Mouse (Mus musculus) macrophage (primary cell): ENCODE data around the gene Syt1. TPM values are rescaled to one million over a fixed set of nuclear protein-coding genes. Genes with fewer than 3 reads are reported as not detected.

Experiments
- H3K27ac ChIP-seq: fragments of 350-480 bp; formaldehyde crosslinking; 2 replicates; pipeline ENCODE4 v1.9.0; 2021
- H3K36me3 ChIP-seq: fragments of 350-480 bp; formaldehyde crosslinking; 2 replicates; pipeline ENCODE4 v1.9.0; 2021; ENCODE audit errors: inconsistent target
- H3K4me3 ChIP-seq: fragments of 350-480 bp; formaldehyde crosslinking; 2 replicates; pipeline ENCODE4 v1.9.0; 2021; ENCODE audit errors: inconsistent target
- H3K79me2 ChIP-seq: fragments of 350-480 bp; formaldehyde crosslinking; 2 replicates; pipeline ENCODE4 v1.9.0; 2021; ENCODE audit errors: inconsistent target
- WGBS: methylation state at CpG from one replicate; pipeline ENCODE4 v1.1.7; 2026; ENCODE audit warnings: inconsistent platforms; ENCODE audit not compliant: missing documents; 5-methylcytosine and 5-hydroxymethylcytosine counted together
- polyA plus RNA-seq: library from polyadenylated mRNA; stranded (reverse); fragments of 250-400 nt; gene quantifications from 3 replicates; pipeline ENCODE4 v1.2.4, GENCODE M21; 2018; ENCODE audit warnings: inconsistent platforms

The Syt1 gene
- polyA plus RNA-seq, 1 experiment from 2014 or later: not detected

DNA sequence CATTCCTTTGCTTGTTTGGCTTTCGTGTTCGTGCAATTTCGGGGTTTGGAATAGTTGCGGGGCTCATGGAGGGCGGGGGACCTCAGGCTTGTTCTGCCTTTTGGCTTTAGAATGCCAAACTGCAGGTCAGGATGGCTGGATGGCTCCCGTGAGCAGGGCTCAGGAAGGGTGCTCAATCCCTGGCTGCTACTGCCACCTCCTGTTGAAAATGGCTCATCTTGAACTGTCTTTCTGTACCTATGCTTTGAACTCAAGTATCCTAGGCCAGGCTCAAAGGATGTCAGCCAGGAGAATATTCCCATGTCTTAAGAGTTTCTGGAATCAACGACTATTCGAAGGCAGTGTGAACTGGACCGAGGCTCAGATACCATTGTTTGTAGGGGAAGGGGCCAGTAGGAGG lies 473.1 kb downstream of the Syt1 start:
- H3K36me3 ChIP-seq: no peaks in the 10 kb centered on the region
- no peak overlapping the region for H3K4me3 ChIP-seq
- H3K27ac ChIP-seq: no peak overlapping the region
- H3K79me2 ChIP-seq: no peaks in the 10 kb centered on the region
- 74% methylated on average over 9 of the region's 9 CpGs for WGBS

DNA sequence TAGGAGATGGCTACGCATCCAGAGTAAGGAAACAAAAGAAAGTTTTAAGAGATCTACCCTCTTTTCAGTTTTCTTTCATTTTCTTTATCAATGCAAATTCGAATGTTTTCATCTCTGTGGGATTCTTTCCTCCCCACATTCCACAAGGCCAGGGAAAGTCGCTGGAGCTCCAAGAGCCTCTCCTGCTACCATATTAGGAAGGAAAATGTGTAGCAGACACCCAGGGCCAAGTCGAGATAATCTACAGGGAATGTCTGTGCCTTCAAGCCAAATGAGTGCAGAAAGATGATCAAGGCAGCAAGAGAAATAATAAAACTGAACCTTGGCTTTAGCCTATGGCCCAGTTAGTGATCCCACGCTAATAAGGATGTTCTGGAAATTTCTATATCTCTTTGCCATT lies 474.9 kb downstream of the Syt1 start:
- WGBS: 64% methylated on average over 5 of the region's 5 CpGs
- Histone ChIP-seq H3K27ac (no peak overlapping the region), H3K36me3 (no peaks in the 10 kb centered on the region), H3K4me3 (no peak overlapping the region), H3K79me2 (no peaks in the 10 kb centered on the region)

DNA sequence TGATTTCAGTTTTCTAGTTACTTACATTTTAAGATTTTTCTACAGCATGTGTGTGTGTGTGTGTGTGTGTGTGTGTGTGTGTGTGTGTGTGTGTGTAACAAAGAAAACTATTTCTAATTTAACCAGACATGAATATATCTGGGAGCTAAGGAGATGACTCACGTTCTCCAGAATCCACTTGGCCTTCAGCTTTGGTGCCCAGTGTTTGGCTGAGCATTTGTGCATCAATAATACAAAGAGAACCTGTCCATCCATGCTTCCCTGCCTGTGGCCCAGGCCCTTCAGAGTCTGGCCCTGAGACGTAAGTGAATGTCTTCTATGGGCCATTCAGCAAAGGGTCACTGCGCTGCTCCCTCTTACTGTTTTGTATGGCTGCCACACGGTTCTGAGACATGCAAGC lies 476.7 kb downstream of the Syt1 start:
- Histone ChIP-seq H3K79me2 (no peaks in the 10 kb centered on the region), H3K36me3 (no peaks in the 10 kb centered on the region), H3K4me3 (no peak overlapping the region), H3K27ac (no peak overlapping the region)
- 73% methylated on average over 4 of the region's 4 CpGs for WGBS

DNA sequence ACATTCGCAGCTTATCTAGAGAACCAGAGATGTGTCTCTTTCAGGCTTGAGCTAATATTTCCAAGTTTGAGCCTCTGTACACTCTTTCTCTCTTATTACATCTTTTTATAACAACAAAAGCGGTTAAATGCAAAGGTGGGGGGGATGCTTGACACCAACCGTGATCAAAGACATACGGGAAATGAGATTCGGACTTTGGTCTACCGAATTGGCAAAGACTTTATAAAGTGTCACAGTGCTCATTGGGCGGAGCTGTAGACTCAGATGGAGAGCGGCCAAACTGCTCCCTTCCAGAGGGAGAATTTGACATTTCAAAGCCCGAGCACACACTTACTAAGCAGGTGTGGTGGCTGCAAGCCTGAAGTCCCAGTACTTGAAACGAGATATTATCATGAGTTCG lies 477.9 kb downstream of the Syt1 start:
- 91% methylated on average over 11 of the region's 11 CpGs for WGBS
- Histone ChIP-seq H3K4me3 (no peak overlapping the region), H3K79me2 (no peaks in the 10 kb centered on the region), H3K36me3 (no peaks in the 10 kb centered on the region), H3K27ac (no peak overlapping the region)

DNA sequence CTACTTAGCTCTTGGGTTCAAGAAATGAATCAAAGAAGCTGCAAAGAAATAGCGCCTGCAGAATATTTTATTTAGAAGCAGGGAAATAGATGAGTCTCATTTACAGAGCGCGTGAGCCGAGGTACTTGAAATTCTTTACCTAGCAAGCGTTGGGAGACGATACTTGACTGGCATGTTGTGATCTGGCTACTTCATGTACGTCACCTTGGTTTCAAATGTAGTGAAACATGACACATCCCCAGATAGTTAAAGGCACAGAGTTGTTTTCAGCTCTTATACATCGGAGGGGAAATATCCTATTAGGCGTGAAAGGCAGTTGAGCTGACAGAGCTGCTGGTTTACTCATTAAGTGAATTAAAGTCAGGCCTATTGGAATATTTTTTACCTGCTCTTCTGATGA lies 478.5 kb downstream of the Syt1 start:
- no peaks in the 10 kb centered on the region for H3K36me3 ChIP-seq
- no peak overlapping the region for H3K27ac ChIP-seq
- no peaks in the 10 kb centered on the region for H3K79me2 ChIP-seq
- 95% methylated on average over 9 of the region's 9 CpGs for WGBS
- no peak overlapping the region for H3K4me3 ChIP-seq

DNA sequence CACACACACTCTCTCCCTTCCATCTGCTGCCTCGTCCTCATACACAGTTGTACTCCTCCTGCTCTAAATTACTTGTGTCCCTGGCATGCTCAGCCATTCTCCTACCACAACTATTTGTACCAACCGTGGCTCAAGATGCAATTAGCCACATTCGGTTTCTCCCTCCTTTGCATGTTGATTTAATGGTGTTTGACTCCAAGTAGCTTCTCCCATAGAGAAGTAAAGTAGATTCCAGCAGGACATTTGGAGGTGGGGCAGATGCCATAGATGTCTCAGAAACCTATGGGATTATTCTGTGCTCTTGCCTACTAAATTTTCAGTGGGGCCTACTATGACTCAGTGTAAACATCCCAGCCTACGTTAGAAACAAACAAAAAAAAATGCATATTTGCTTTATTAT lies 479.1 kb downstream of the Syt1 start:
- WGBS: 71% methylated on average over 4 of the region's 4 CpGs
- no peaks in the 10 kb centered on the region for H3K36me3 ChIP-seq
- no peaks in the 10 kb centered on the region for H3K79me2 ChIP-seq
- no peak overlapping the region for H3K27ac ChIP-seq
- no peak overlapping the region for H3K4me3 ChIP-seq

DNA sequence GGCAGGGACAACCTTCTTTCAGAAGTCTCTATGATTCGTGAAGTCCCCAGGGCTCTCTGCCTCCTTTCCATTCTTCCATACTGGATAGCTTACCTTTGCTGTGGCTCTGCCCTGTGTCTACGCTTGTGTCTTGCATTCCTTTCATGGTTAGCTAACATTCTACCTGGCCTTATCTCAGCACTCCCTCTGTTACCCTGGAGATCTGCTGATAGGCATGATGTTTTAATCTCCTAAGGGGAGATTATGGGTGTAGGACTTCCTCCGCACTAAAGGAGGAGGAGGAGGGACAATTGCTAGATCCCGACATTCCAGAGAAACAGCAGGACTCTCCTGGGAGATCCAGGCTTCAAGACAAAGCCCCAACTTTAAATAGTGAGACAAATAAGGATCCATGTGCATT lies 479.7 kb downstream of the Syt1 start:
- no peak overlapping the region for H3K27ac ChIP-seq
- H3K36me3 ChIP-seq: no peaks in the 10 kb centered on the region
- H3K79me2 ChIP-seq: no peaks in the 10 kb centered on the region
- H3K4me3 ChIP-seq: no peak overlapping the region
- whole genome bisulfite sequencing: 77% methylated on average over 4 of the region's 4 CpGs

DNA sequence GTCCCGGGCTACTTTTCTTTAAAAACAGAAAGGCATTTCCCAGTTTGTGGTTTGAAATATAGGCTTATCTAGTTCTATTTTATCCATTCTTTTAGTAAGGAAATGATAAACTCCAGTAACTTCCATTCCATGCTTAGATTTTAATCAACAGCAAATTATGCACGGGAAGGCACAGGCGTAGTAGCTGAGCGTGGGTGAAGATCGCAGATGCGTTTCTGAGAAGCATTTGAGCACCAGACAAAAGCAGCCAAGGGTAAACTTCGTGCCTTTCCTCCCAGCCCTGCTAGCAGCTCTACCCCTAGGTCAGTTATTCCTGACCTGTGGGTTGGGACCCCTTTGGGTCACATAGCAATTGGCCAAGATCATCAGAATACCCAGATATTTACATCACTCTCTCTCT lies 482.4 kb downstream of the Syt1 start:
- 81% methylated on average over 7 of the region's 7 CpGs for WGBS
- H3K79me2 ChIP-seq: no peaks in the 10 kb centered on the region
- H3K27ac ChIP-seq: no peak overlapping the region
- H3K4me3 ChIP-seq: no peak overlapping the region
- no peaks in the 10 kb centered on the region for H3K36me3 ChIP-seq

DNA sequence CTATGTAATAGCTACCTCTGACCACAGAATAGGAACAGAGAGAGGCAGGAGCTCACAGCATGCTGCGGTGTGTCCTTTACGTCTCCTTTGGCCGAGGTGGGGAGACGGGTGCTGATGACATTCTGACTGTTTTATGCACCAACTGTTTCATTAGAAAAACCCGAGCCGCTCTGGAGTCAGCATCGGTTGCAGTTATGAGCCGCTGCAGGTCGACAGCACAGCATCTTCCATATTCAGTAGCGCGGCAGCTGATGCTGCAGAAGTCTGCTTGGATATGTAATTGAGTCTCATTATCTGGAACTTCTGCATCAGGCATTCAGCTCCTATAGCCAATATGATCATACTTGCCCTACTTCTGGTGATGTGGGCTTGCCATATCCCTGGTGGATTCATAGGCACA lies 485.3 kb downstream of the Syt1 start:
- Histone ChIP-seq H3K79me2 (no peaks in the 10 kb centered on the region), H3K36me3 (no peaks in the 10 kb centered on the region), H3K27ac (no peak overlapping the region), H3K4me3 (no peak overlapping the region)
- WGBS: 95% methylated on average over 11 of the region's 11 CpGs

DNA sequence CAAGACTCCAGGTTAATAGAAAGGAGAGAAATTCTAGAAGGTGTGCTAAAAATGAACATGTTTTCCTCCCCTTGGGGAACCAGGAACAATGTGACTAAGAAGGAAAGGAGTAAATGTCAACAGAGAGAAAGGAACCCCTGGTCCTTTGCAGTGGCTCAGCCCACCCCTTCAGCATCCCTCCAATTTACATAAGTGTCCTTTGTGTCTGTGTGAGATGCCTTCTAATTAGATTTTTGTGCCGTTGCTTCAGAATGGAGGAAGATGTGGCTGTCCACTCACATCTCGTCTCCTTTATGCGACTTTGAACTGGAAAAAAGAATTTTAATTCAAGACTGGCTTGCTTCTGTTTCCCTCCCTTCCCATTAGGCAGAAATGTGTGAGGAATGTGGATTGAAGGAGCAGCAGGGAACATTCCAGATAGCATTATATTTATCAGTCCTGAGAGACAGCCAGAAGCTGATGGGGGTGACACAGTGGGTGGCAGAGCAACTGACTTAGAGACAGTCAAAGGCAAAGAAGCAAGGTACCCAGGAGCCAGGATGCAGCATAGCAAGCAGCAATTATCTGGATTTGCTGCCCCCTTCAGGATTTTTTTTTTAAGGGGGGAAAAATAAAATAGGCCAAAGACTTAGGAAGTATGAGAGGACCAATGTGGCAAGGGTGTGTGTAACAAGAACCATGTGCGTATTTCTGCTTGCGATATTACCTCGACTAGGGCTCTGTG lies 486.3 kb downstream of the Syt1 start:
- 70% methylated on average over 6 of the region's 6 CpGs for WGBS
- H3K79me2 ChIP-seq: no peaks in the 10 kb centered on the region
- no peak overlapping the region for H3K4me3 ChIP-seq
- no peaks in the 10 kb centered on the region for H3K36me3 ChIP-seq
- no peak overlapping the region for H3K27ac ChIP-seq

DNA sequence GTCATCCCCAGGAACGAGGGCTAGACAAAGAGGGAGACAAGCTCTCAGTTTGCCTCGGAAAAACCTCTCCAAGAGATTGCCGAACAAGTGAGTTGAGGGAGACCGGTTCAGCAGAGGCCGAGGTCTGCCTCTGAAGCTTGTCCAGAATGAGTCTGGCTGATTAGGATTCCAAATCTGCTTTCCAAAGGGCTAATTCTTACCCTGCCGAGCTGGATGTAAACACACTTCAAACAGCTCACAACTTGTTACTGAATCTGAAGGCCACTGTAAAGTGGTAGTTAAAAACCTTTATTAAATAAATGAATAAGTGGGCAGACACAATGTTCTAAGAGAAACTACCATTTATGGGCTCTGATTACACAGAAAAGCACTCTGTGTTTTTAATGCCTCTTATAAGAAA lies 491.6 kb downstream of the Syt1 start:
- H3K4me3 ChIP-seq: no peak overlapping the region
- no peaks in the 10 kb centered on the region for H3K79me2 ChIP-seq
- H3K36me3 ChIP-seq: no peaks in the 10 kb centered on the region
- H3K27ac ChIP-seq: no peak overlapping the region
- 69% methylated on average over 6 of the region's 6 CpGs for WGBS

DNA sequence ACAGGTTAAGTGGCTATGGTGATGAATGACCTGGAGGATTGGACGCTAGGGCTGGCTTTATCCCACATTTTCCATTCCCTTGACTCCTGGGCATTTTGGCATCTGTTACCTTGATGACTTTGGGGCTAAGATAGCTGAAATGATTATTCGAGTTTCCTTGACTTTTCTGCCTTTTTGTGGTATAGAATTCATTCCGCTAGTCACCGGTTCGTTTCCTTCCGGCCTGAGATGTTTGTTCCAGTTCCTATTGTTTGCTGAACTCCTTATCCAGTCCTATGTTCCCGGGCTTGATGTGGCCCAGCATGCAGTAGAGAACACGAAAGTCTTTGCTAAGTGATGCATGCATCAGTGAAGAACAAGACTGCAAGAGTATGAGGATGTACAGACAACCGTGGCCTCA lies 493.7 kb downstream of the Syt1 start:
- no peak overlapping the region for H3K27ac ChIP-seq
- H3K4me3 ChIP-seq: no peak overlapping the region
- H3K36me3 ChIP-seq: no peaks in the 10 kb centered on the region
- WGBS: 63% methylated on average over 9 of the region's 9 CpGs
- H3K79me2 ChIP-seq: no peaks in the 10 kb centered on the region

DNA sequence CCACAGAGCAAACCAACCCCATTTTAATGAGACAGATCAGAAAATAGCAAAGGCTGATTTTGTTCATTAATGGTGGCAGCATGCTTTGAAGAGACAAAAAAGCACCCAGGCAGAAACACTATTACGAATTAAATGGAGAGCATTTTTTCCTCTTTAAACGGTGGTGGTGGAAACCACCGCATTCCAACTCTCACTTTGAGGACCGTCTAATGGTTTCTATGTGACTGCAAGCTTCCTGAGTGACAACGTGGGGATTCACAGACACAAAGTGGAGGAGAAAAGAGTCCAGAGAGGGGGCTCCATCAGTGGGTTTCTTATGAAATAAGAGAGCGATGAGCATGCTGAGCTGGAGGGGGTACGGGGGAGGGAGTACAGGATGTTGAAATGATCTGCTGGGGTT lies 496.1 kb downstream of the Syt1 start:
- Histone ChIP-seq H3K27ac (no peak overlapping the region), H3K4me3 (no peak overlapping the region), H3K79me2 (no peaks in the 10 kb centered on the region), H3K36me3 (no peaks in the 10 kb centered on the region)
- 67% methylated on average over 7 of the region's 7 CpGs for WGBS

DNA sequence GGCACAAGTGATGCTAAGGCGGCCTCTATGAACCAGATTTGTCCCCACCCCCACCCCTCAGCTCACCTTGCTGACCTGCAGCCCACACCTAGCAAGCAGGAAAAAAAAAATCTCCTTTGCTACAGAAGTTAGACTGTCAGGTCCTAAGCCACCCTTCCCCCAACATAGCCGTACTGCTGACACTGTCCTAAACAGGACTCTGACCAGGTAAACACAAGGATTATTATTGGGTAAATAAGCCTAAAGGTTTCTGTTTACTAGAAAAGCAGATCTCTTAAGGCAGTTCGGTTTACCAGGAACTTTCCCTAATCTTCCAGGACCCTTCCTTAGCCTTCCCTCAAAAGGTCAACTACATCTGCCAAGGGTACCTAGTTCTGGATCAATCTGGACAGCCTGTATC lies 501.2 kb downstream of the Syt1 start:
- H3K4me3 ChIP-seq: no peak overlapping the region
- H3K27ac ChIP-seq: no peak overlapping the region
- 87% methylated on average over 3 of the region's 3 CpGs for WGBS
- H3K36me3 ChIP-seq: no peaks in the 10 kb centered on the region
- H3K79me2 ChIP-seq: no peaks in the 10 kb centered on the region

DNA sequence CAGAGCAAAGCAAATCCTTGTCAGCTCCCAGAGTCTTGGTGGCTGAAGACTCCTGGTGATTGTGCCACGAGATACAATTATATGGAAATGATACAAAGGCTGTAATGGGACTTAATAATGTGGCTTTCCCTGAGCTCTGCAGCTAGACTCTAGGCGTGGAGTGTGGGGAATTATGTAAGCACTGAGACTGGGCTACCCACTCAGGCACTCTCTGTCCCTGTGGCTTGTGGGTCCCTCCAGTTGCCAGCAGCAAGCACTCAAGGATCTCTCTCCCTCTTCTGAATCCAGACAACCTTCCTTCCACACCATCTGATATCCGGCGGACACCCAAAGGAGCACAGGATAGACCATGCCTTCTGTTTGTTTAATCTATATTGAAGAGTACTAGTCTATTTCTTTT lies 503.9 kb downstream of the Syt1 start:
- no peaks in the 10 kb centered on the region for H3K36me3 ChIP-seq
- H3K4me3 ChIP-seq: no peak overlapping the region
- H3K27ac ChIP-seq: no peak overlapping the region
- 70% methylated on average over 4 of the region's 4 CpGs for WGBS
- no peaks in the 10 kb centered on the region for H3K79me2 ChIP-seq

DNA sequence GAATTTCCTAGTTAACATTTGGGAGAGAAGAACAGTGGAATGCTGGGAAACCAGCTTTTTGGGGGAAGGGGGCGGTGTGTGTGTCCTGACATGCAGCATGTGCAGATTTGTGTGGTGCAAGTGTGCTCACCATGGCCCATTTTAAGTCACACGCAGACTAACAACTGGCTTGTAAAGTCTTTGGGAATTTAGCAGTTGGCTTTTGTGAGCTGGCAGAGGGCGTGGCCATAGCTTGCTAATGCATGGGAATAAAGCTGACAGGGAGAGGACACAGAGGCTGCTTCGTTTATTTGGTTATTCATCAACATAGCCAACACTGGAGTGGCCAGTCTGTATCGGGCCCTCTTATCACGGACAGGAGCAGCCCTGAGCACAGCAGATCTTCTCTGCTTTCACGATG lies 505.9 kb downstream of the Syt1 start:
- H3K79me2 ChIP-seq: no peaks in the 10 kb centered on the region
- WGBS: 72% methylated on average over 7 of the region's 7 CpGs
- no peak overlapping the region for H3K4me3 ChIP-seq
- no peak overlapping the region for H3K27ac ChIP-seq
- H3K36me3 ChIP-seq: no peaks in the 10 kb centered on the region
